Mouse (Mus musculus): ENCODE measurements at regions not wholly inside any gene's neighbourhood (a gene's known extent, or its start where the extent isn't known, plus 50 kb on each side); places are given as distances from the start of the nearest gene placed in this dataset.
"Not testable (repeated sequence)": the region's sequence is repeated elsewhere in the genome, so short reads cannot be mapped to it uniquely, and the experiment has no call there.

DNA sequence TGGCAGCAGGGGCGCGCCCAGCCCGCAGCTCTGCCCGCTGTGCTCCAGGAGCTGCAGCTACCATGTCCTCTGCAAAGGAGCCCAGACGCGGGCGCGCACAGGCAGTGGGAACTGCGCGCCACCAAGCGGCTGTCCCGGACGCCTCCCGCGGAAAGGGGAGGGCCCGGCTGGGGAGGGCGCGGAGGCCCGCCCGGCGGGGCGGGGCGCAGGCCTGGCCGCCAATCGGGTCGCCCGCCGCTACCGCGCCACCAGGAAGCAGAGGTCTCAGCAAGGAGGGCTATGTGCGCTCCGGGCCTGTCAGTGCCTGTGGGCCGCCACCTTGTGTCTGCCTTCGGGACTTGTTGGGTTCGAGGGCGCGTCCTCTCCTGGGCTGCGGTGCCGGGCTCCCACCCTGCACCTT is 367.0 kb upstream of the Ywhaq start:
- peak; percentile 59 for DNase-seq

DNA sequence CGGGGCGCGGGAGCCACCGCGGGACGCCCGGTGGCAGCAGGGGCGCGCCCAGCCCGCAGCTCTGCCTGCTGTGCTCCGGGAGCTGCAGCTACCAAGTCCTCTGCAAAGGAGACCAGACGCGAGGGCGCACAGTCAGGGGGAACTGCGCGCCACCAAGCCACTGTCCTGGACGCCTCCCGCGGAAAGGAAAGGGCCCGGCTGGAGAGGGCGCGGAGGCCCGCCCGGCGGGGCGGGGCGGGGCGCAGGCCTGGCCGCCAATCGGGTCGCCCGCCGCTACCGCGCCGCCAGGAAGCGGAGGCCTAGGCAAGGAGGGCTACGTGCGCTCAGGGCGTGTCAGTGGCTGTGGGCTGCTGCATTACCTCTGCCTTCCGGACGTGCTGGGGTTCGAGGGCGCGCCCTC is 361.3 kb upstream of the Ywhaq start:
- DNase-seq, result peak; percentile 3

DNA sequence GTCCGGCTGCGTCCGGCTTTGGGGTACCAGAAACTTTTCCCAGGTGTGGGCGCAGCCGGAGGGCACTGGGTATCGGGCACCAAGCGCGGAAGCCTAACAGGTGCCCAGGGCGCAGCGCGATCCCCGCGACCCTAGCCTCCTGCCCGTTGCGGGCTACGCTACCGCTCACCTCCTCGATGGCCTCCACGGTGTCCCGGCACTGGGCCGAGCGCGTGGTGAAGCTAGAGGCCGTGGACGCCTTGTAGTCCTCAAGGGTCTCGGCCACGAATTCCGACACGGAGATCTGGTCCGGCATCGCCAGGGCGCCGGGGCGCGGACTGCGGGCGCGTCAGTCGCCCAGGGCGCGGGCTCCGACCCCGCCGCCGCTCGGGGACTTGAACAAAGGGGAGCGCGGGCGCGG is 360.9 kb upstream of the Ywhaq start:
- DNase-seq, result not testable (repeated sequence)

DNA sequence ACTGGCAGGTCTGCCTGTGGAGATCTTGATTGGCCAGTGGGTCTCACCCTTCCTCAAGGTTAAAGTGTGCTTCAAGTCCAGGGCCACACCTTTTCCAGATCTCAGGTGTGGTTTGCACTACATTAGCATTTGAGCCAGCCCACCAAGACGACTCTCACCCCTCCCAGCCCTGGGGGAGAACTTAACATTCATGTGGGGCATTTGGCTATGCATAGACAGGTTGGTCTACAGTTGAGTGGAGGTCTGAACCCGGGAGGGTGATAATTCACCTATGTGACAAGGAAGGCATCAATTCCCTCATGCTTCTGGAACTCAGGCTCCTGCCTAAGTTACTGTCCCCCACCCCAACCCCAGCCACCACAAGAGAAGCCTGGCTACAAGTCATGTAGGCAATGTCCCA is 350.3 kb upstream of the Ywhaq start:
- DNase-seq, result not testable (repeated sequence)

Measured in adrenal gland, postnatal 10 days (tissue).